Mouse (Mus musculus) limb, embryonic 14.5 days (tissue): ENCODE data around the gene Arhgap17. TPM values are rescaled to one million over a fixed set of nuclear protein-coding genes. Genes with fewer than 3 reads are reported as not detected.

Experiments
- ATAC-seq: fragments of 200-750 bp; cut with Nextera tagmentation; 2 replicates; pipeline ENCODE4 v1.8.0; 2017; ENCODE audit warnings: low read depth, moderate number of reproducible peaks, moderate TSS enrichment; ENCODE audit not compliant: low FRiP score
- DNase-seq: peaks from one replicate; pipeline ENCODE4 v3.0.0-alpha.2; 2015; ENCODE audit warnings: low spot score
- H3K27ac ChIP-seq: fragments of 300-500 bp; sonication (generic); replicated peaks from 2 replicates; pipeline ENCODE4 v1.5.1; 2014; ENCODE audit warnings: low read depth, mild to moderate bottlenecking, low read length, moderate library complexity, mixed read lengths
- H3K27me3 ChIP-seq: fragments of 300-500 bp; sonication (generic); 2 replicates; pipeline ENCODE4 v1.6.1; 2014; ENCODE audit warnings: low read length, mixed read lengths; ENCODE audit not compliant: control insufficient read depth, insufficient read depth
- H3K36me3 ChIP-seq: fragments of 300-500 bp; sonication (generic); 2 replicates; pipeline ENCODE4 v1.6.1; 2014; ENCODE audit warnings: mild to moderate bottlenecking, low read length, moderate library complexity, mixed read lengths; ENCODE audit not compliant: control insufficient read depth, insufficient read depth
- H3K4me1 ChIP-seq: fragments of 300-500 bp; sonication (generic); 2 replicates; pipeline ENCODE4 v1.6.1; 2014; ENCODE audit warnings: antibody characterized with exemption, low read length, mixed read lengths; ENCODE audit not compliant: control insufficient read depth, insufficient read depth
- H3K4me2 ChIP-seq: fragments of 300-500 bp; sonication (generic); replicated peaks from 2 replicates; pipeline ENCODE4 v1.6.1; 2014; ENCODE audit warnings: low read depth, mild to moderate bottlenecking, low read length, moderate library complexity; ENCODE audit not compliant: severe bottlenecking
- H3K4me3 ChIP-seq: fragments of 300-500 bp; sonication (generic); replicated peaks from 2 replicates; pipeline ENCODE4 v1.5.1; 2014; ENCODE audit warnings: low read length
- H3K9ac ChIP-seq: fragments of 300-500 bp; sonication (generic); 2 replicates; pipeline ENCODE4 v1.6.1; 2014; ENCODE audit warnings: mild to moderate bottlenecking, low read depth, low read length, moderate library complexity; ENCODE audit not compliant: severe bottlenecking
- H3K9me3 ChIP-seq: fragments of 300-500 bp; sonication (generic); 2 replicates; pipeline ENCODE4 v1.6.1; 2016; ENCODE audit warnings: low read length; ENCODE audit not compliant: control insufficient read depth
- POLR2A ChIP-seq: fragments of 200-500 bp; IDR thresholded peaks from 2 replicates; pipeline ENCODE4 v1.8.0; 2012; ENCODE audit warnings: inconsistent platforms, mild to moderate bottlenecking, moderate library complexity, borderline replicate concordance; ENCODE audit not compliant: insufficient read depth, insufficient read length; ENCODE audit errors: extremely low read depth
- WGBS: fragments of 180-500 bp; shearing (Covaris S2); extraction: QIAGEN DNeasy Blood & Tissue Kit; methylation state at CpG from one replicate; pipeline ENCODE4 v1.1.7; 2014; 5-methylcytosine and 5-hydroxymethylcytosine counted together
- polyA plus RNA-seq, 2 experiments: library from polyadenylated mRNA; depleted of rRNA in 1 of 2; stranded (reverse) in 1 of 2; unstranded in 1 of 2; fragments of >200 nt; fragmentation: Nextera tagmentation in 1 of 2; extraction: Ambion mirVana in 1 of 2; gene quantifications; 2 replicates each; pipeline versions ENCODE4 v1.2.1 to v1.2.3; 2012 to 2014

Arhgap17 gene
- polyA plus RNA-seq, 2 experiments = 26.1 to 39.5 TPM

DNA sequence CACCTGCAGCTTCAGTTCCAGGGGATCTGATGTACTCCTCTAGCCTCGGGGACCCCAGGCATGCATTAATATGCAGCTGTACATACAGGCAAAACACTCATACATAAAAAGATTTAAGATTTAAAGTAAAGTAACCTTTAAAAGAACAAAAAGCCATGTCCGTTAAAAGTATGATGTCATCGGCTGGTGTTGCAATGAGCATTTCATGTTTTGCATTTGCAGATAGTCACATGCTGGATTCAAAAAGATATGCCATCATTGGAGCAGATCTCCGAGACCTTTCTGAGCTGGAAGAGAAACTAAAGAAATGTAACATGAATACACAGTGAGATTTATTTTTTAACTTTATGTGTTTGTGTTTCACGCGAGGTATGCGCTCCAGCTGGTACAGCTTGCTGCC is 40.8 kb upstream of the Arhgap17 start:
- Histone ChIP-seq H3K9me3 (no peaks in the 10 kb centered on the region), H3K4me3 (no peak overlapping the region), H3K36me3 (peaks cover 43% of the 10 kb centered on the region), H3K27me3 (no peaks in the 10 kb centered on the region), H3K27ac (no peak overlapping the region), H3K4me2 (no peak overlapping the region), H3K9ac (no peak overlapping the region), H3K4me1 (no peaks in the 10 kb centered on the region)
- WGBS = 93% methylated on average over 7 of the region's 7 CpGs
- ATAC-seq (no peak), DNase-seq (no peak)
- TF ChIP-seq POLR2A = no peak

DNA sequence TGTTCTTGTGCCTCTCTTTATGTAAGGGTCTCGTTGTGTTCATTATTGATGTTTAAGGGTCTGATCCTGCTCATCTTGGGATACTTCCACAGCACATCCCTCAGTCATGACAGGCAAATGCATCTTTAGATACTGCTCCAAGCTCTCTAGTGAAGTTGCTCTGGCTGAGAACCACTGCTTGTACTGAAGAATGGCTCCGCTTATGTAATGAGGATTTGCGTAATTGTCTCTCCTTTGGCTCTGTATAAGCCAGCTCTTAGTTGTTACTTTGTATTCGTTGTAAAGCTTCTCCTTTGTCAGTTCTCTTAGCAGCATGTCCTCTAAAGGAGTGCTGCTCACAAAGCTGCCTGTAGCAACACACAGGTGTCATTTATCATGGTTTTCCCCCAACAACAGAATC is 37.3 kb upstream of the Arhgap17 start:
- H3K27ac ChIP-seq = no peak overlapping the region
- no peak overlapping the region for H3K4me3 ChIP-seq
- no peak for ATAC-seq
- no peak overlapping the region for H3K9ac ChIP-seq
- H3K27me3 ChIP-seq = no peaks in the 10 kb centered on the region
- H3K9me3 ChIP-seq = no peaks in the 10 kb centered on the region
- 85% methylated on average over 4 of the region's 4 CpGs for WGBS
- no peak overlapping the region for H3K4me2 ChIP-seq
- peaks cover 44% of the 10 kb centered on the region for H3K36me3 ChIP-seq
- no peak for TF ChIP-seq POLR2A
- no peaks in the 10 kb centered on the region for H3K4me1 ChIP-seq
- DNase-seq = no peak

DNA sequence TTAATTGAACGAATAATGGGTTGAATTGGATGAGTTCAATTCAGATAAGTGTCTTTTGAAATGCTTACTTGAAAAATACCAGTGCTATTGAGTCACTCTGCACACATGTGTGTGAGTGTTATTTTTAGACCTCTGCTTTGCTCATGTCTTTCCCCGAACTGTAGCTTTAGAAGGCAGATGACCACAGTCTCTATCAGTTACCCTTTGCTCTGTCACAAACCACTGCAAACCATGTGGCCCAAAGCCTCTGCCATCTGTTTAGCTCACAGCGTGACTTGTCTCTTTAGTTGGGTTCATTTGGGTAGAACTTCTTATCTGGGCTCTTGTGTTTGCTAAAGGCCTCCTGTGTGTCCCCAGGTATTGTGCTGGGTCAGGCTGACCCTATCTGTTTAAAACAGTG is 35.9 kb upstream of the Arhgap17 start:
- Histone ChIP-seq H3K36me3 (peaks cover 45% of the 10 kb centered on the region), H3K4me1 (no peaks in the 10 kb centered on the region), H3K9me3 (no peaks in the 10 kb centered on the region), H3K27me3 (no peaks in the 10 kb centered on the region), H3K27ac (no peak overlapping the region), H3K4me3 (no peak overlapping the region), H3K4me2 (no peak overlapping the region), H3K9ac (no peak overlapping the region)
- ATAC-seq (no peak), DNase-seq (no peak)
- no peak for TF ChIP-seq POLR2A
- WGBS = 86% methylated on average over 3 of the region's 3 CpGs

DNA sequence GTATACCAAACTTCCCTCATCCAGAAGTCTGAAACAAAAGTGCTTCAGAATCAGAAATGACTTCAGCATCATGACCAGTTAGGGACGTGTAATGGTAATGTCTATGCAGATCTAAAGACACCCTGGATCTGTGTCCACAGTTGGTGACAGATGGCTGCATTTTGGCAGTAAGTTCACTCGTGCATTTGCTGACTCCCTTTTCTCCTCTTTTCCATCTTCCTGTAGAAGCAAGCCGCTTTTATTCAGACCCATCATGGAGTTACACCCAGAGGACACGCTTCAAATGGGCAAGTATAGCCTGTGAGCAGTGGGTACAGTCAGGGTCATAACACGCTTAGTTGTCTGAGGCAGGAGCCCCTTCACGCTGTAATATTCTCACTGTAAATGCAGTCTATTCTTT is 34.5 kb upstream of the Arhgap17 start:
- Histone ChIP-seq H3K4me1 (no peaks in the 10 kb centered on the region), H3K4me2 (no peak overlapping the region), H3K36me3 (peaks cover 44% of the 10 kb centered on the region), H3K27ac (no peak overlapping the region), H3K9me3 (no peaks in the 10 kb centered on the region), H3K27me3 (no peaks in the 10 kb centered on the region), H3K4me3 (no peak overlapping the region), H3K9ac (no peak overlapping the region)
- WGBS = 90% methylated on average over 6 of the region's 6 CpGs
- no peak for TF ChIP-seq POLR2A
- ATAC-seq (no peak), DNase-seq (no peak)

DNA sequence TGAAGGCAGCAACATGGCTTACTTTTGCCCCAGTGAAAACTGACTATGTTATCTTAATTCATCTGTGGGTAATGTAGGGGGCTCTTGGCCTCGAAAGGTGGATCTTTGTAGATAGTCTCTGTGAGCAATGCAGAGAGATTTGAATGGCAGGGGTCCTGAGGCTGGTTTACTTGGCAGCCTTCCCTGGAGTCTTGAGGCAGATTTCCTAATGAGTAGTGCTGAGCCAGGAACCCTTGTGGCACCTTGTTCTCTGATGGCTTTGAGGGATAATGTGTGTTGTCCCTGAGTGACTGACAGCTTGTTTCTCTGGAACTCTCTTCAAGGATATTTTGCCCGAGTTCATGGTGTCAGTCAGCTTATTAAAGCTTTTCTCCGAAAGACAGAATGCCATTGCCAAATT is 31.4 kb upstream of the Arhgap17 start:
- H3K4me3 ChIP-seq = no peak overlapping the region
- 82% methylated on average over 3 of the region's 3 CpGs for WGBS

DNA sequence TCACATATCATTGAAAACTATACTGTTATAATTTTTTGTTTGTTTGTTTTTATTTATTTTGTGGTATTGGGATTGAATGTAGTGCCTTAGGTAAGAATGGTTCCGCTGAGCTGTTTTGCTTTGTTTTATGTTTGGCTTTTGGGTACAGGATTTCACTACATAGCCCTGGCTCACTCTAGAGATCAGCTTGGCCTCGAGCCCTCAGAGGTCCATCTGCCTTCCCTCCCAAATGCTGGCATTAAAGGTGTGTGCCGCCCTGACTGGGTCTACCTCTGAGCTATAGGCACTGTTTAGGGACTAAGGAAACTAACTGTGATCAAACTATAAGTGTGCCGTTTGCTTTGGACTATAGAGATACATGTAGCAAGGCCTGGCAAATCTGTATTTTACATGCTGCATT is 29.6 kb upstream of the Arhgap17 start:
- DNase-seq = no peak
- Histone ChIP-seq H3K36me3 (peaks cover 29% of the 10 kb centered on the region), H3K4me2 (no peak overlapping the region), H3K27me3 (no peaks in the 10 kb centered on the region), H3K9ac (no peak overlapping the region), H3K27ac (no peak overlapping the region), H3K9me3 (no peaks in the 10 kb centered on the region), H3K4me1 (no peaks in the 10 kb centered on the region), H3K4me3 (no peak overlapping the region)
- no peak for ATAC-seq
- WGBS = 88% methylated on average over 4 of the region's 4 CpGs
- no peak for TF ChIP-seq POLR2A

More for the DNA sequence above, 31.4 kb upstream of the Arhgap17 start:
- no peak for TF ChIP-seq POLR2A
- Histone ChIP-seq H3K4me1 (no peaks in the 10 kb centered on the region), H3K36me3 (peaks cover 40% of the 10 kb centered on the region), H3K27ac (no peak overlapping the region), H3K4me2 (no peak overlapping the region), H3K9me3 (no peaks in the 10 kb centered on the region), H3K9ac (no peak overlapping the region), H3K27me3 (no peaks in the 10 kb centered on the region)
- DNase-seq (no peak), ATAC-seq (no peak)
